Mouse (Mus musculus) cerebellum, postnatal 14 days (tissue): Measurements from ENCODE around the gene Nprl2.

Experiments
- DNase-seq, 2 experiments: peaks; one replicate each; pipeline ENCODE4 v3.0.0; 2021; ENCODE audit warnings: mixed read lengths in 2 of 2

Nprl2 gene

GRCm38 (mm10) chr9:107578587-107578986, 36.6 kb downstream of the Nprl2 start, which contains the start of gene Naa80:
Gene Naa80, plus strand, starts transcription at chr9:107578887.
- no peak for DNase-seq

- DNase-seq = peak in 1 of 2 experiments; percentile 39
Observed at GRCm38 (mm10) chr9:107579023-107579900, 37.2 kb downstream of the Nprl2 start.

DNA sequence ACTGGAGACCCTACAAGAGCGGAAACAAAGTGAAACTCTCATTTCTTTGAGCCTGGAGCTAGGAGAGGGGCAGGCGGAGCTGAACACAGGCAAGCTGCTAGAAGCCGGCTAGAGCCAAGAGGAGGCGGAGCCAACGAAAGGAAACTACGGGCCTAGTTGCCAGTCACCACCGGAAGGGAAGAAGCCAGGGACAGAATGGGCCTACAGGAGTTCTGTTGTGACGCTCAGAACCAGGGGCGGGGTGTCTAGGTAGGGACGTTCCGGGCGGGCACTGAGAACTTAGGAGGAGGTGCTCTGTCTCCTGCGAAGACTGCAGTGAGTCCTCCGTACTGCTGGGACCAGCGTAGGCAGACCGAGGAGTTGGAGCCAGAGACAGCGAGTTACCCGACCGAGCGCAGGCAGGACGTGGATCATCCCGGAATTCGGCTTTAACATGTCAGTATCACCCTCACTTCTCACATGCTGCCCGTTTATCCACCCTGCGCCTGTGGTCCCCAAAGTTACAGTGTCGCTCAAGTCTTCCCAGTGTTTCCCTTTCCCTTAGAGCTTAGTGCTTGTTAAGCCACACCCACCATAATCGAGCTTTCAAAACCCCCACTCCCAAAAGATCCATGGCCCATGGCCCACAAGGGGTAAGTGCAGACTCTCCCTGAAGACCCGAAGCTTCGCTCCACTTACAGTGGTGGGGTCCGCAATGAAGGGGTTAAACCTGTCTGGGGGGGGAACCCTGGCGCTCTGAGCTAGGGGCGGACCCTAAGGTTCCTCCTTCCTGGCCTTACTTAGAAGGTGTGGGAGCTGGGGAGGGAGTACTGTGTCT, 38.7 kb downstream of the Nprl2 start, which contains the start of gene Hyal3:
TSS of gene Hyal3 (plus strand) at position 318 of the 817 bp plus-strand sequence.
- DNase-seq = peak; percentile 90 to 91

DNA sequence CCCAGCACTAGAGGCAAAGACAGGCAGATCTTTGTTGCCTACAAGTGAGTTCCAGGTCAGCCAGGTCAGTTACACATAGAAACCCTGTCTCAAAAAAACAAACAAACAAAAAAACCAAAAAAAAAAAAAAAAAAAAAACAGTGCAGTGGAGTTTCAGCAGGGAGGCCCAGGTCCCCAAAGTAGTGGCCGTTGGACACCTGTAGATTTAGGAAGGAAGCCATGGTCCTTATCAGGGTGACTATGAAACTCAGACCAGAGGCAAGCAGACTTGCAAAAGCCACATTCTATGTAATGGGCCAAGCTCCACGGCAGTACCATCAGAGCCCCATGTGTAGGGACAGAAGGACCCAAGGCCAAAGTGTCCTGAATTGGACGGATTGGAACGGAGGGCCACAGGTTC, 39.6 kb downstream of the Nprl2 start:
- no peak for DNase-seq

- DNase-seq = no peak
Observed at GRCm38 (mm10) chr9:107582509-107583062, 40.6 kb downstream of the Nprl2 start.

- no peak for DNase-seq
Observed at GRCm38 (mm10) chr9:107583174-107583573, 41.1 kb downstream of the Nprl2 start.

GRCm38 (mm10) chr9:107586504-107586903, 44.5 kb downstream of the Nprl2 start:
- DNase-seq = no peak

GRCm38 (mm10) chr9:107586974-107587832, 45.2 kb downstream of the Nprl2 start, which contains the start of gene Ifrd2:
Gene Ifrd2, plus strand, starts transcription at chr9:107587642.
- peak; percentile 95 to 96 for DNase-seq

DNA sequence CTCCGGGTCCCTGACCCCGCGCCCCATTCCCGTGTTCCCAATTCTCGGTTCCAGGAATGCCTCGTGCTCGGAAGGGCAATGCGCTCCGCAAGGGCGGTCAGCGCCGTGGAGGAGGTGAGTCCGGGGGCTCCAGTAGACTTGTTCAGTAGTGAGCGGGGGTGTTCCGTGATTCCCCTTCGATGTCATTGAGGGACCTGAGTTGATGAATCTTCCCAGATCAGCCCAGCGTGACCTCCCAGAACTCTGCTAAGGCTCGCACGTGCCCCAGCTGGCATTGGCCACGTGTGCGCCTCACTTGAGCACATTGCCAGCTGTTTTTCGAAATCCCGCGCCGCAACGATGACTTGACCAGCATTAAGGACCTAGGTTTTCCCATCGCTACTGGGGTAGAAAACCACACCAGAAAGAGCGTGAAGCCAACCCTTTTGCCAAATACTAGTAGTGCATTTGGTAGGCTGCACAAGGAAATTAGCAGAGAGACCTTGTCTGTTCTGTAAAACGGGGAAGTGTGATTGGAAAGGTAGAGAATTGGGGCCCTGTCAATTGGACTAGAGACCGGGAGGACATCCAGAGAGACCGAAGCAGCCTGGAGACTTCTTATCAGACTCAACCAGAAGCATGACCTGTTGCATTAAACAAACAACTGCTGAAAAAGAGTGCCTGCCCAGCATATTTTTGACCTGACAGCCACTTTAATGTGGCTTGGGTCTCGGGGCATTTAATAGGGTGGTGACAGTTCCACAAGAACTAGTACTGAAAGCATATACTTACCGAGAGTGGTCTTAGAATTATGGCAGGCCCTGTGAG, 46.0 kb downstream of the Nprl2 start:
- peak in 1 of 2 experiments; percentile 60 for DNase-seq

DNA sequence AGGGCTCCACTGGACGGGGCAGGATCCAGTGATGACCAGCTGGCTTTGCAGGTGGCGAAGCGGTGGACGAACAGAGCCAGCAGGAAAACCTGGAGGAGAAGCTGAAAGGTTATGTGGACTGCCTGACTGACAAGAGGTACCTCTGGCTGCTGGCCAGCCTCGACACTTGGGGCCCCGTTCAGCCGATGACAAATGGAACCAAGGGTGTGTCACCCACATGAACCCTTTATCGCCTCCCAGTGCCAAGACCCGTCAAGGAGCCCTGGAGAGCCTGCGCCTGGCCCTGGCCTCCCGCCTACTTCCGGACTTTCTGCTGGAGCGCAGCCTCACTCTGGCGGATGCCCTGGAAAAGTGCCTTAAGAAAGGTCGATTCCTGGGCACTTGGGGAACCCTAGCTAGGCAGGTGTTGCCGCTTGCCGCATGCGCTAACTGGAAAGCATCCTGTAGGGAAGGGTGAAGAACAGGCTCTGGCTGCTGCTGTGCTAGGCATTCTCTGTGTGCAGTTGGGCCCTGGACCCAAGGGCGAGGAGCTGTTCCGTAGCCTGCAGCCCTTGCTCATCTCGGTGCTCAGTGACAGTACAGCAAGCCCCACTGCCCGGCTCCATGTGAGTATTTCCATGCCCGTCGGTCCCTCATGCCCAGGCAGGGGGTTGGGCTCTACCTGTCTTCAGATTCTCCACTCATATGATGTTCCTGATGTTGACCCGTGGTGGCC, 48.2 kb downstream of the Nprl2 start:
- peak; percentile 39 to 44 for DNase-seq

- no peak for DNase-seq
Observed at GRCm38 (mm10) chr9:107590773-107591060, 48.7 kb downstream of the Nprl2 start.

DNA sequence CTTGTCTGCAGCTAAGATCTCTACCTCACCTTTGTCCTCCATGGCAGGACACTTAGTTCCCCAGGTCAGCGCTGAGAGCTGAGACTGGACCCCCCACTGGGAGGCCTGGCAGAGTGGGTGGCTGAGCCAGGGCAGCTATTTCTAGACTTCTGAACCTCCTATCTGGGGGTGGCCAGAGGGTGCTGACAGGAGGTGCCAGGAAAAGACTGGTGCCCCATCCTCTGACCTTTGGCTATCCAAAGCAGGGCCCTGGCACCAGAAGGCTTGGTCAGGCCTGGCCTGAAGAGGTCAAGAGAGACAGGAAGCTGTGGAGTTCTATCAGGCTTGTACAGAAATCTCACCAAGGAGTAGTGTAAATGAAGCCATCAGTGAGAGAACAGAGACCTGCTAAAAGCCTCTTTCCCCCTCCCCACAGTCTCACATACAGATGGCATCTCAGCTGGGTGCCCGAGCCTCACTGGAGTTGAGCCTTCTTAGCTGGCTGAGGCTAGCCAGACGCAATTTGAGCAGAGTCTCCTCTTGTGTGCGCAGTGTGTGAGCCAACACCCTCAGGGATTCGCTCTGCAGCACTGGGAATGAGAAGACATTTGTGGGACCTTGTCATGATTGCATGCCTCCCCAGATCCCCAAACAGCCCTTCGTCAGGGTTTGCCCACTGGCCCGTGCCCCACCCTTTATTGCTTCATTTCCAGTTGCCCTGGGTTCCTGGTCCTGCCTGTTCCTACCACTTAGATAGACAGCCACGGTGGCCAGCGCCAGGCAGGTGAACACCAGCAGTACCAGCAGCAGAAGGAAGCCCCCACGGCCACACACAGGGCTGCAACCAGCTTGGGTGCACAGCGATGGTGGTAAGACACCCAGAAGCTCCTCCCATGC, 51.3 kb downstream of the Nprl2 start:
- peak; percentile 89 to 91 for DNase-seq

DNA sequence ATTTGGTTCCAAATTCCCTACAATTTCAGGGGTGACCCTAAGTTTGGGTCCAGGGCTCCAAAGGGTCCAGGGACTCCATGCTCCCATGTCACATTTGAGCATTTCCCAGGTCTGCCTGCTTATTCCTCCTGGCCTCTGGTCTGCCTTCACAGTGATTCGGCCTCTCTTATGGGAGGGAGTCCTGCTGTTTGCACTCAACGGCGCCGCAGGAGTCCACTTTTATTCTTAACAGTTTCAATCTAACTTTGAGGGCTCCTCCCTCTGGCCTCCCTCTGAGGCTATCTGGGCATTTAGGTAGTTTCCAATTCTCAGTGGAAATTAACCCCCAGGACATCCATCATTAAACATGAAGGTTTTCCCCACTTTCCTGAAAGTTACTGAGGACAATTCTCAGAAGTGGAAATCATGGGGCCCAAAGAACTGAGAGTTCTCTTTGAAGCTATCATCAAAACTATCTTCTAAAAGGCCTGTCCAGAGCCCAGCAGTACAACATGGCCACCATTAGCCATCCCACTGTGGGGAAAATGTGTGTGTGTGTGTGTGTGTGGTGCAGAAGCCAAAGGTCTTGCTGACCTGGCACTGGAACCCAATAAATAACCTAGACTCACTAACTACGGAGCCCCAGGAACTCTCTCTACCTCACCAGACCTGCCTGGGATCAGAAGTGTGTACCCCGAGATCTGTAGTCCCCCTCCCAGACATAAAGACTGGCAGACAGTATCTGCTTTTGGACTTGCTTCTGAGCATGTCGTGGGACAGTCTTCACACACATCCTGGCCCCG, 52.4 kb downstream of the Nprl2 start:
- no peak for DNase-seq
